Comparison of ENCODE assay signal across 17 mouse cellular contexts in the genomic region with DNA sequence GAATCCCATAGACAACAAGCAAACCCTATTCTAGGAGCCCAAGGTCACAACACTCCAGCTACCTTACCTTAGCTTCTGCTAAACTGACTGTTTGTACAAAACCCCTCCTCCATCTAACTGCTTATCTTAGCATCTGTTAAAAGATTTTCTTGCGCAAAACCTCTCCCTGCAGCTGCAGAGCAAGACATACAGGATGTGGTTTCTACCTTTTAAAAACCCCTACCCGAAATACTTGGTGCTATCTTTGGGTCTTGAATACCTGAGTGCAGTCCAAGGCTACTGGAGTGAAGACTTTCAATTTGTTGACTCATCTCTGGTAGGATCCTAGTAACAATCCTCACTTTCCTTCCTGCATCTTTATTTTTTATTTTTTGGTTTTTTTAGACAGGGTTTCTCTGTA. TPM values are rescaled to one million over a fixed set of nuclear protein-coding genes. Genes with fewer than 3 reads are reported as not detected.
DNase-seq lines count a peak whose midpoint lies in the region; ATAC-seq and TF ChIP-seq lines count a peak whose summit lies in the region.
"Had no signal": no experiment of that assay in that cellular context is flagged by ENCODE, and none has a peak within 500 bp of the region (broad histone marks: within the 10 kb centered on the region; RNA-seq: fewer than 3 reads in every experiment).

No protein-coding gene starts in this region.

- peak overlapping the region; percentile 7; the same call in 1 of the 2 replicates for H3K27ac ChIP-seq in spleen, adult 2 months (ENCODE audit: insufficient read depth, low read length)
- H3K27ac ChIP-seq in MEL (ENCODE audit: control insufficient read depth, low read depth, low read length): no peak overlapping the region
- H3K27ac ChIP-seq: forebrain, embryonic 10.5 days; limb, embryonic 12.5 days; liver, embryonic 15.5 days; midbrain, embryonic 15.5 days; neural tube, embryonic 12.5 days had no signal

- TF ChIP-seq POLR2A in spleen, adult 2 months (IDR thresholded peaks at IDR 0.05; ENCODE audit: low read depth, low read length): no peak
- no peak for TF ChIP-seq POLR2A in MEL (IDR thresholded peaks at IDR 0.05; ENCODE audit: control insufficient read depth in 1 of 2, insufficient read depth in 1 of 2, low read depth in 1 of 2, low read length in 2 of 2, poor library complexity in 1 of 2)

- H3K4me1 ChIP-seq in spleen, adult 2 months (ENCODE audit: control insufficient read depth, insufficient read depth, insufficient read length): peaks cover 6% of the 10 kb centered on the region; the same call in 1 of the 2 replicates
- H3K4me1 ChIP-seq in MEL (ENCODE audit: control insufficient read depth in 1 of 2, insufficient read depth in 2 of 2, low read length in 2 of 2): no peaks in the 10 kb centered on the region; a peak in 1 of 4 replicates
- H3K4me1 ChIP-seq: liver, embryonic 15.5 days had no signal

- no peak for TF ChIP-seq EP300 in MEL (IDR thresholded peaks at IDR 0.05; ENCODE audit: low read depth in 1 of 2, low read length in 2 of 2)

- peaks cover 9% of the 10 kb centered on the region for H3K36me3 ChIP-seq in spleen, adult 2 months (ENCODE audit: control insufficient read depth, insufficient read depth, low read length)
- peaks cover 0 to 2% of the 10 kb centered on the region in 2 experiments; a peak in 1 of 4 replicates for H3K36me3 ChIP-seq in MEL (ENCODE audit: control insufficient read depth in 1 of 2, insufficient read depth in 2 of 2, low read length in 2 of 2)
- H3K36me3 ChIP-seq: liver, embryonic 15.5 days had no signal

- H3K9ac ChIP-seq in MEL (ENCODE audit: control insufficient read depth, low read depth, low read length, poor library complexity, severe bottlenecking): no peak overlapping the region
- H3K9ac ChIP-seq: limb, embryonic 12.5 days; liver, embryonic 15.5 days; midbrain, embryonic 15.5 days; neural tube, embryonic 12.5 days had no signal

- no peak overlapping the region for H3K4me3 ChIP-seq in spleen, adult 2 months (ENCODE audit: extremely low read depth, insufficient read depth, insufficient read length)
- H3K4me3 ChIP-seq in MEL (ENCODE audit: control insufficient read depth in 1 of 2, insufficient read depth in 1 of 2, low read depth in 2 of 2, low read length in 2 of 2): no peak overlapping the region
- H3K4me3 ChIP-seq: forebrain, embryonic 10.5 days; limb, embryonic 12.5 days; liver, embryonic 15.5 days; midbrain, embryonic 15.5 days; neural tube, embryonic 12.5 days had no signal

- no peak for TF ChIP-seq CTCF in spleen, adult 2 months (IDR thresholded peaks at IDR 0.05; ENCODE audit: extremely low read depth, insufficient read depth, insufficient read length, insufficient replicate concordance)
- no peak for TF ChIP-seq CTCF in MEL (IDR thresholded peaks at IDR 0.05 in 2 of 3, conservative IDR thresholded peaks at IDR 0.05 in 1 of 3; ENCODE audit: control insufficient read depth in 1 of 3, insufficient read depth in 1 of 3, low read depth in 2 of 3, low read length in 3 of 3, poor library complexity in 1 of 3, severe bottlenecking in 1 of 3)

- H3K79me2 ChIP-seq in MEL (ENCODE audit: control insufficient read depth, insufficient read depth, low read length, poor library complexity): no peaks in the 10 kb centered on the region

- H3K9me3 ChIP-seq in MEL (replicated peaks; ENCODE audit: insufficient read depth, low read length): no peaks in the 10 kb centered on the region
- H3K9me3 ChIP-seq: forebrain, embryonic 10.5 days; limb, embryonic 12.5 days; liver, embryonic 15.5 days; midbrain, embryonic 15.5 days; neural tube, embryonic 12.5 days had no signal

- WGBS in spleen, adult 2 months: 8% methylated on average over 2 of the region's 2 CpGs

- intact Hi-C loops in heart, postnatal 14 days (cut with DNase I): no loop called here

- peak; percentile 14 to 31 for DNase-seq in spleen, adult 2 months (ENCODE audit: low read depth in 1 of 2, low spot score in 2 of 2)
- no peak for DNase-seq in spleen, adult 12 weeks (ENCODE audit: low spot score)
- peak; percentile 5 for DNase-seq in MEL (ENCODE audit: low read depth, low spot score)
- DNase-seq in thymus, postnatal 14 days: peak; percentile 66
- no peak for DNase-seq in layer of hippocampus, adult 9-11 months
- no peak for DNase-seq in frontal cortex, postnatal 14 days (ENCODE audit: low spot score in 2 of 2)
- DNase-seq in heart, postnatal 14 days: no peak
- DNase-seq: cerebellum, adult 2 months; heart, postnatal 10 days; lung, postnatal 36 days had no signal

- ATAC-seq in megakaryocyte, adult 5-6 weeks (ENCODE audit: poor library complexity, severe bottlenecking): peak; percentile 63
- ATAC-seq: midbrain, embryonic 15.5 days; Patski had no signal

- TF ChIP-seq RAD21 in MEL (IDR thresholded peaks at IDR 0.05; ENCODE audit: low read depth, low read length): no peak

- H3K27me3 ChIP-seq in spleen, adult 2 months (ENCODE audit: control insufficient read depth, insufficient read depth, low read length): no peaks in the 10 kb centered on the region
- no peaks in the 10 kb centered on the region for H3K27me3 ChIP-seq in MEL (ENCODE audit: control insufficient read depth in 1 of 2, insufficient read depth in 2 of 2, low read length in 2 of 2)
- H3K27me3 ChIP-seq: limb, embryonic 12.5 days; liver, embryonic 15.5 days; midbrain, embryonic 15.5 days; neural tube, embryonic 12.5 days; Patski had no signal

TF ChIP-seq in MEL, 35 proteins besides CTCF, POLR2A, EP300 and RAD21:
- TF ChIP-seq ZC3H11A (IDR thresholded peaks at IDR 0.05; ENCODE audit: low read depth, low read length): no peak

RNA-seq across cellular contexts. Expression of gene L3mbtl3, which starts 50.5 kb away (rescaled TPM):
- polyA plus RNA-seq in spleen, adult 2 months (2012; rRNA removed): 5.4 and 7.1 TPM in 2 replicates
- total RNA-seq in MEL (2012; rRNA removed): 1.8 and 2.2 TPM in 2 replicates
- polyA plus RNA-seq in MEL (2012; ENCODE audit: insufficient read depth in 1 of 2, insufficient read length in 2 of 2, low read depth in 1 of 2, low replicate concordance in 2 of 2, missing spikeins in 1 of 2): 1 to 10 TPM in 1 of 2 experiments, not detected in 1; 3.5 TPM
- 10.6 and 15.7 TPM in 2 replicates for total RNA-seq in megakaryocyte, adult 5-6 weeks (2015)
- total RNA-seq in megakaryocyte, adult 5-6 weeks (2017): 17.2 and 17.3 TPM in 2 replicates
- 10 to 100 TPM; 10.1 to 10.9 TPM for total RNA-seq in heart, postnatal 14 days (2021)

Comparison
In these comparisons a context has a peak if more than half of its experiments do, and no peak if none do; other contexts are left out.
1. DNase-seq: peak in spleen, adult 2 months (2 of 2), MEL (single experiment) and thymus, postnatal 14 days (single experiment); none in spleen, adult 12 weeks (single experiment), layer of hippocampus, adult 9-11 months (single experiment), frontal cortex, postnatal 14 days (0 of 2) and heart, postnatal 14 days (0 of 2).